Mouse (Mus musculus) kidney, postnatal 0 days (tissue): ENCODE measurements around the gene Tchh. TPM values are rescaled to one million over a fixed set of nuclear protein-coding genes. Genes with fewer than 3 reads are reported as not detected.
"Not testable (repeated sequence)": the region's sequence is repeated elsewhere in the genome, so short reads cannot be mapped to it uniquely, and the experiment has no call there.

Experiments
- ATAC-seq: fragments of 200-750 bp; cut with Nextera tagmentation; replicated peaks from 2 replicates; pipeline ENCODE4 v1.8.0; 2017; ENCODE audit warnings: low read depth, moderate number of reproducible peaks, moderate TSS enrichment, moderate library complexity; ENCODE audit not compliant: low FRiP score
- DNase-seq: peaks from one replicate; pipeline ENCODE4 v3.0.0-alpha.2; 2016; ENCODE audit warnings: low spot score
- H3K27ac ChIP-seq: fragments of 300-500 bp; sonication (generic); 2 replicates; pipeline ENCODE4 v1.5.1; 2014; ENCODE audit warnings: mild to moderate bottlenecking
- H3K27me3 ChIP-seq: fragments of 300-500 bp; sonication (generic); 2 replicates; pipeline ENCODE4 v1.6.1; 2014; ENCODE audit warnings: low read length, mixed read lengths; ENCODE audit not compliant: insufficient read depth
- H3K36me3 ChIP-seq: fragments of 300-500 bp; sonication (generic); 2 replicates; pipeline ENCODE4 v1.6.1; 2014; ENCODE audit warnings: low read length, mixed read lengths; ENCODE audit not compliant: insufficient read depth
- H3K4me1 ChIP-seq: fragments of 300-500 bp; sonication (generic); replicated peaks from 2 replicates; pipeline ENCODE4 v1.6.1; 2014; ENCODE audit warnings: antibody characterized with exemption, low read length, mixed read lengths; ENCODE audit not compliant: insufficient read depth
- H3K4me2 ChIP-seq: fragments of 300-500 bp; sonication (generic); 2 replicates; pipeline ENCODE4 v1.6.1; 2014; ENCODE audit warnings: mild to moderate bottlenecking, low read length, moderate library complexity, mixed read lengths
- H3K4me3 ChIP-seq: fragments of 300-500 bp; sonication (generic); replicated peaks from 2 replicates; pipeline ENCODE4 v1.5.1; 2014; ENCODE audit warnings: low read depth, low read length
- H3K9ac ChIP-seq: fragments of 300-500 bp; sonication (generic); 2 replicates; pipeline ENCODE4 v1.6.1; 2014; ENCODE audit warnings: low read depth, low read length
- H3K9me3 ChIP-seq: fragments of 300-500 bp; sonication (generic); replicated peaks from 2 replicates; pipeline ENCODE4 v1.6.1; 2016; ENCODE audit warnings: low read length, inconsistent platforms, mixed read lengths
- CTCF ChIP-seq: IDR thresholded peaks from 2 replicates; pipeline ENCODE4 v1.5.1; 2016; ENCODE audit warnings: antibody characterized with exemption, low read depth, mild to moderate bottlenecking, moderate library complexity
- WGBS: fragments of 180-500 bp; shearing (Covaris S2); extraction: QIAGEN DNeasy Blood & Tissue Kit; methylation state at CpG from one replicate; pipeline ENCODE4 v1.1.7; 2014; 5-methylcytosine and 5-hydroxymethylcytosine counted together
- polyA plus RNA-seq: library from polyadenylated mRNA; unstranded; fragments of >200 nt; fragmentation: Nextera tagmentation; extraction: Ambion mirVana; gene quantifications from 2 replicates; pipeline ENCODE4 v1.2.1, GENCODE M21; 2015

Tchh gene
- polyA plus RNA-seq, 1 experiment from 2014 or later: 6.7 TPM

DNA sequence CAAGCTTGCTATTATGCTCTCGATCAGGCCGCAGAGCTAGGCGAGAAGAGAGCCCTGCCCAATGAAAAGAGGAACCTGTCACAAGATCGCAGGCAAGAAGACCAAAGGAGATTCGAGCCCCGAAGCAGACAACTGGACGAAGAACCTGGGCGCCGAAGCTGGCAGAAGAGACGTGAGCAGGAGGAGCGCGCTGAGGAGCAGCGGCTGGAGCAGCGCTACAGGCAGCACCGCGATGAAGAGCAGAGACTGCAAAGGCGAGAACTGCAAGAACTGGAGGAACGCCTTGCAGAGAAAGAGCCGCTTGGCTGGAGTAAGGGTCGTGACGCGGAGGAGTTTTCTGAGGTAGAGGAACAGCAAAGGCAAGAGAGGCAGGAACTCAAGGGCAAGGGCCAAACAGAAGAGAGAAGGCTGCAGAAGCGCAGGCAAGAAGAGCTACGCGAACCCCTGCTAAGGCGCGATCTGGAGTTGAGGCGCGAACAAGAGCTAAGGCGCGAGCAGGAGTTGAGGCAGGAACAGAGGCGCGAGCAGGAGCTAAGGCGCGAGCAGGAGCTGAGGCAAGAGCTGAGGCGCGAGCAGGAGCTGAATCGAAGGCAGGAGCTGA lies 1.5 kb downstream of the Tchh start:
- Histone ChIP-seq H3K4me1 (peaks cover 9% of the 10 kb centered on the region), H3K4me2 (peak overlapping the region; percentile 94), H3K27me3 (peaks cover 13% of the 10 kb centered on the region), H3K4me3 (peak overlapping the region; percentile 47), H3K27ac (no peak overlapping the region), H3K9ac (0 out of 2 replicates have a peak overlapping the region, but pooled peaks have one; percentile 41), H3K9me3 (no peaks in the 10 kb centered on the region), H3K36me3 (no peaks in the 10 kb centered on the region)
- under 1% methylated on average over 38 of the region's 38 CpGs for WGBS
- no peak for TF ChIP-seq CTCF
- ATAC-seq: no peak
- peak; percentile 44 for DNase-seq

- peaks cover 9% of the 10 kb centered on the region for H3K4me1 ChIP-seq
- peak overlapping the region; percentile 41; the same call in 1 of the 2 replicates for H3K9ac ChIP-seq
- no peak for TF ChIP-seq CTCF
- no peaks in the 10 kb centered on the region for H3K36me3 ChIP-seq
- H3K4me2 ChIP-seq: peak overlapping the region; percentile 94
- peak overlapping the region; percentile 39; the same call in 1 of the 2 replicates for H3K27ac ChIP-seq
- no peaks in the 10 kb centered on the region for H3K9me3 ChIP-seq
- peak; percentile 65; the same call in 1 of the 2 replicates for ATAC-seq
- under 1% methylated on average over 56 of the region's 56 CpGs for WGBS
- peak overlapping the region; percentile 47 for H3K4me3 ChIP-seq
- peak; percentile 86 for DNase-seq
- peaks cover 13% of the 10 kb centered on the region for H3K27me3 ChIP-seq
Observed at GRCm38 (mm10) chr3:93444343-93445164, 2.4 kb downstream of the Tchh start.

GRCm38 (mm10) chr3:93445165-93445705 lies 3.1 kb downstream of the Tchh start:
- ATAC-seq (no peak), DNase-seq (peak; percentile 73)
- Histone ChIP-seq H3K4me3 (peak overlapping the region; percentile 47), H3K4me2 (peak overlapping the region; percentile 94), H3K4me1 (peaks cover 9% of the 10 kb centered on the region), H3K9me3 (no peaks in the 10 kb centered on the region), H3K27ac (peak overlapping the region; percentile 39; the same call in 1 of the 2 replicates), H3K36me3 (no peaks in the 10 kb centered on the region), H3K27me3 (peaks cover 13% of the 10 kb centered on the region), H3K9ac (peak overlapping the region; percentile 40; the same call in 1 of the 2 replicates)
- no peak for TF ChIP-seq CTCF
- WGBS: under 1% methylated on average over 36 of the region's 36 CpGs

DNA sequence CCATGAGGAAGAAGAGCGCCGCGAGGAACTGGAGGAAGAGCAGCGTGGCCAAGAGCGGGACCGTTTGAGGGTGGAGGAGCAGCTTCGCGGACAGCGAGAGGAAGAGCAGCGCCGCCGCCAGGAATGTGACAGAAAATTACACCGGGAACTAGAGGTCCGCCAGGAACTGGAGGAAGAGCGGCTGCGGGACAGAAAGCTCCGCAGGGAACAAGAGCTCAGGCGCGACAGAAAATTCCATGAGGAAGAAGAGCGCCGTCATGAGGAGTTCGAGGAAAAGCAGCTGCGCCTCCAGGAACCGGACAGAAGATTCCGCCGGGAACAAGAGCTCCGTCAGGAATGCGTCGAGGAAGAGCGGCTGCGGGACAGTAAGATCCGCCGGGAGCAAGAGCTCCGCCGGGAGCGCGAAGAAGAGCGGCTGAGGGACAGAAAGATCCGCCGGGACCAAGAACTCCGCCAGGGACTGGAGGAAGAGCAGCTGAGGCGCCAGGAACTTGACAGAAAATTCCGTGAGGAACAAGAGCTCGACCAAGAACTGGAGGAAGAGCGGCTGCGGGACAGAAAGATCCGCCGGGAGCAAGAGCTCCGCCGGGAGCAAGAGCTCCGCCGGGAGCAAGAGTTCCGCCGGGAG lies 4.1 kb downstream of the Tchh start:
- no peaks in the 10 kb centered on the region for H3K9me3 ChIP-seq
- peaks cover 10% of the 10 kb centered on the region for H3K27me3 ChIP-seq
- ATAC-seq (no peak), DNase-seq (peak; percentile 79)
- no peak overlapping the region; the same call in 1 of the 2 replicates for H3K27ac ChIP-seq
- WGBS: 2% methylated on average over 54 of the region's 54 CpGs
- H3K36me3 ChIP-seq: no peaks in the 10 kb centered on the region
- peaks cover 9% of the 10 kb centered on the region for H3K4me1 ChIP-seq
- peak overlapping the region; percentile 94 for H3K4me2 ChIP-seq
- peak overlapping the region; percentile 57 for H3K9ac ChIP-seq
- H3K4me3 ChIP-seq: peak overlapping the region; percentile 47
- no peak for TF ChIP-seq CTCF

DNA sequence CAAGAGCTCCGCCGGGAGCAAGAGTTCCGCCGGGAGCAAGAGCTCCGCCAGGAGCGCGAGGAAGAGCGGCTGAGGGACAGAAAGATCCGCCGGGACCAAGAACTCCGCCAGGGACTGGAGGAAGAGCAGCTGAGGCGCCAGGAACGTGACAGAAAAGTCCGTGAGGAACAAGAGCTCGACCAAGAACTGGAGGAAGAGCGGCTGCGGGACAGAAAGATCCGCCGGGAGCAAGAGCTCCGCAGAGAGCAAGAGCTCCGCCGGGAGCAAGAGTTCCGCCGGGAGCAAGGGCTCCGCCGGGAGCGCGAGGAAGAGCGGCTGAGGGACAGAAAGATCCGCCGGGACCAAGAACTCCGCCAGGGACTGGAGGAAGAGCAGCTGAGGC lies 4.6 kb downstream of the Tchh start:
- Histone ChIP-seq H3K9ac (peak overlapping the region; percentile 57), H3K4me2 (peak overlapping the region; percentile 94), H3K27ac (peak overlapping the region; percentile 75), H3K4me3 (peak overlapping the region; percentile 47)
- not testable (repeated sequence) for H3K9me3 ChIP-seq, H3K36me3 ChIP-seq, ATAC-seq, DNase-seq, H3K4me1 ChIP-seq, H3K27me3 ChIP-seq
- under 1% methylated on average over 32 of the region's 32 CpGs for WGBS
